Mouse (Mus musculus): ENCODE measurements around the gene Ubqlnl. TPM values are rescaled to one million over a fixed set of nuclear protein-coding genes. Genes with fewer than 3 reads are reported as not detected.

Gene Ubqlnl
- not detected in 2 replicates for polyA plus RNA-seq (2016; fragmentation: Nextera tagmentation; extraction: Ambion mirVana)

- WGBS = 88% methylated on average over 2 of the region's 2 CpGs
- H3K4me3 ChIP-seq = no peak within 1 kb of the TSS
- H3K4me1 ChIP-seq = no peaks in the 10 kb centered on the region
- no peak for DNase-seq (ENCODE audit: low spot score)
- no peaks in the 10 kb centered on the region for H3K27me3 ChIP-seq (ENCODE audit: low read depth, poor library complexity, severe bottlenecking)
- H3K36me3 ChIP-seq = no peaks in the 10 kb centered on the region
- H3K9me3 ChIP-seq (replicated peaks) = no peaks in the 10 kb centered on the region
- no peak within 1 kb of the TSS for H3K27ac ChIP-seq (replicated peaks)
Observed at GRCm38 (mm10) chr7:104150456-104150855, at the start of gene Ubqlnl. Gene Ubqlnl (minus strand): TSS chr7:104150556.

- WGBS = 6% methylated on average over 5 of the region's 5 CpGs
- Histone ChIP-seq H3K27ac (replicated peaks) (no peak overlapping the region), H3K9me3 (replicated peaks) (no peaks in the 10 kb centered on the region), H3K36me3 (no peaks in the 10 kb centered on the region), H3K4me3 (no peak overlapping the region), H3K4me1 (no peaks in the 10 kb centered on the region), H3K27me3 (ENCODE audit: low read depth, poor library complexity, severe bottlenecking) (no peaks in the 10 kb centered on the region)
- peak; percentile 59 for DNase-seq (ENCODE audit: low spot score)
Observed at GRCm38 (mm10) chr7:104199822-104200221, 49.5 kb upstream of the Ubqlnl start.

GRCm38 (mm10) chr7:104195885-104196284 is 45.5 kb upstream of the Ubqlnl start, which contains the start of gene Olfr649:
Gene Olfr649 (minus strand): TSS chr7:104195985.
- no peak for DNase-seq (ENCODE audit: low spot score)
- 88% methylated on average over 6 of the region's 6 CpGs for WGBS
- Histone ChIP-seq H3K36me3 (no peaks in the 10 kb centered on the region), H3K4me3 (no peak within 1 kb of the TSS), H3K9me3 (replicated peaks) (no peaks in the 10 kb centered on the region), H3K4me1 (no peaks in the 10 kb centered on the region), H3K27ac (replicated peaks) (no peak within 1 kb of the TSS), H3K27me3 (ENCODE audit: low read depth, poor library complexity, severe bottlenecking) (no peaks in the 10 kb centered on the region)

GRCm38 (mm10) chr7:104191275-104191674 is 40.9 kb upstream of the Ubqlnl start:
- H3K36me3 ChIP-seq = no peaks in the 10 kb centered on the region
- DNase-seq (ENCODE audit: low spot score) = no peak
- no peak overlapping the region for H3K4me3 ChIP-seq
- no peak overlapping the region for H3K27ac ChIP-seq (replicated peaks)
- WGBS = 58% methylated on average over 9 of the region's 9 CpGs
- H3K4me1 ChIP-seq = no peaks in the 10 kb centered on the region
- no peaks in the 10 kb centered on the region for H3K27me3 ChIP-seq (ENCODE audit: low read depth, poor library complexity, severe bottlenecking)
- no peaks in the 10 kb centered on the region for H3K9me3 ChIP-seq (replicated peaks)

GRCm38 (mm10) chr7:104183292-104183691 is 32.9 kb upstream of the Ubqlnl start, which contains the start of gene Olfr648:
Gene Olfr648 (minus strand): TSS chr7:104183392.
- Histone ChIP-seq H3K4me1 (no peaks in the 10 kb centered on the region), H3K9me3 (replicated peaks) (no peaks in the 10 kb centered on the region), H3K36me3 (no peaks in the 10 kb centered on the region), H3K4me3 (no peak within 1 kb of the TSS), H3K27ac (replicated peaks) (no peak within 1 kb of the TSS), H3K27me3 (ENCODE audit: low read depth, poor library complexity, severe bottlenecking) (no peaks in the 10 kb centered on the region)
- DNase-seq (ENCODE audit: low spot score) = no peak
- 92% methylated on average over 2 of the region's 2 CpGs for WGBS

GRCm38 (mm10) chr7:104179074-104179473 is 28.7 kb upstream of the Ubqlnl start:
- no peaks in the 10 kb centered on the region for H3K4me1 ChIP-seq
- H3K27ac ChIP-seq (replicated peaks) = no peak overlapping the region
- no peak overlapping the region for H3K4me3 ChIP-seq
- 90% methylated on average over 1 of the region's 1 CpGs for WGBS
- H3K27me3 ChIP-seq (ENCODE audit: low read depth, poor library complexity, severe bottlenecking) = no peaks in the 10 kb centered on the region
- no peaks in the 10 kb centered on the region for H3K9me3 ChIP-seq (replicated peaks)
- no peaks in the 10 kb centered on the region for H3K36me3 ChIP-seq
- DNase-seq (ENCODE audit: low spot score) = no peak

GRCm38 (mm10) chr7:104178422-104179054 is 28.2 kb upstream of the Ubqlnl start:
- H3K36me3 ChIP-seq = no peaks in the 10 kb centered on the region
- WGBS = 72% methylated on average over 5 of the region's 5 CpGs
- no peaks in the 10 kb centered on the region for H3K4me1 ChIP-seq
- H3K4me3 ChIP-seq = no peak overlapping the region
- no peaks in the 10 kb centered on the region for H3K9me3 ChIP-seq (replicated peaks)
- H3K27ac ChIP-seq (replicated peaks) = no peak overlapping the region
- DNase-seq (ENCODE audit: low spot score) = no peak
- H3K27me3 ChIP-seq (ENCODE audit: low read depth, poor library complexity, severe bottlenecking) = no peaks in the 10 kb centered on the region

- Histone ChIP-seq H3K27me3 (ENCODE audit: low read depth, poor library complexity, severe bottlenecking) (no peaks in the 10 kb centered on the region), H3K4me3 (no peak overlapping the region), H3K4me1 (no peaks in the 10 kb centered on the region), H3K27ac (replicated peaks) (no peak overlapping the region), H3K36me3 (no peaks in the 10 kb centered on the region), H3K9me3 (replicated peaks) (no peaks in the 10 kb centered on the region)
- DNase-seq (ENCODE audit: low spot score) = no peak
- WGBS = 36% methylated on average over 1 of the region's 1 CpGs
Observed at GRCm38 (mm10) chr7:104175085-104175484, 24.7 kb upstream of the Ubqlnl start.

GRCm38 (mm10) chr7:104169634-104170204 is 19.4 kb upstream of the Ubqlnl start:
- H3K4me3 ChIP-seq = no peak overlapping the region
- no peak overlapping the region for H3K27ac ChIP-seq (replicated peaks)
- H3K36me3 ChIP-seq = no peaks in the 10 kb centered on the region
- H3K9me3 ChIP-seq (replicated peaks) = no peaks in the 10 kb centered on the region
- H3K27me3 ChIP-seq (ENCODE audit: low read depth, poor library complexity, severe bottlenecking) = no peaks in the 10 kb centered on the region
- 88% methylated on average over 6 of the region's 6 CpGs for WGBS
- no peaks in the 10 kb centered on the region for H3K4me1 ChIP-seq
- DNase-seq (ENCODE audit: low spot score) = no peak

GRCm38 (mm10) chr7:104167105-104167504 is 16.7 kb upstream of the Ubqlnl start:
- 81% methylated on average over 6 of the region's 6 CpGs for WGBS
- H3K9me3 ChIP-seq (replicated peaks) = no peaks in the 10 kb centered on the region
- no peak overlapping the region for H3K27ac ChIP-seq (replicated peaks)
- no peaks in the 10 kb centered on the region for H3K4me1 ChIP-seq
- no peaks in the 10 kb centered on the region for H3K27me3 ChIP-seq (ENCODE audit: low read depth, poor library complexity, severe bottlenecking)
- H3K4me3 ChIP-seq = no peak overlapping the region
- DNase-seq (ENCODE audit: low spot score) = no peak
- H3K36me3 ChIP-seq = no peaks in the 10 kb centered on the region

GRCm38 (mm10) chr7:104143179-104143578 is 7.2 kb downstream of the Ubqlnl start, which contains the start of gene Ubqln3:
Gene Ubqln3 (minus strand): TSS chr7:104143279.
- Histone ChIP-seq H3K27ac (replicated peaks) (no peak within 1 kb of the TSS), H3K27me3 (ENCODE audit: low read depth, poor library complexity, severe bottlenecking) (no peaks in the 10 kb centered on the region), H3K4me1 (no peaks in the 10 kb centered on the region), H3K9me3 (replicated peaks) (no peaks in the 10 kb centered on the region), H3K36me3 (no peaks in the 10 kb centered on the region), H3K4me3 (no peak within 1 kb of the TSS)
- no peak for DNase-seq (ENCODE audit: low spot score)
- 78% methylated on average over 3 of the region's 3 CpGs for WGBS

- Histone ChIP-seq H3K27me3 (ENCODE audit: low read depth, poor library complexity, severe bottlenecking) (no peaks in the 10 kb centered on the region), H3K4me3 (no peak within 1 kb of the TSS), H3K36me3 (no peaks in the 10 kb centered on the region), H3K27ac (replicated peaks) (no peak within 1 kb of the TSS), H3K4me1 (no peaks in the 10 kb centered on the region), H3K9me3 (replicated peaks) (no peaks in the 10 kb centered on the region)
- no peak for DNase-seq (ENCODE audit: low spot score)
- WGBS = 86% methylated on average over 5 of the region's 5 CpGs
Observed at GRCm38 (mm10) chr7:104137305-104137704, 13.1 kb downstream of the Ubqlnl start, which contains the start of gene Olfr643. Gene Olfr643 (minus strand): TSS chr7:104137405.

GRCm38 (mm10) chr7:104129726-104130125 is 20.6 kb downstream of the Ubqlnl start, which contains the start of gene Ubqln5:
Gene Ubqln5 (minus strand): TSS chr7:104129826.
- no peak within 1 kb of the TSS for H3K4me3 ChIP-seq
- WGBS = 93% methylated on average over 5 of the region's 5 CpGs
- no peaks in the 10 kb centered on the region for H3K36me3 ChIP-seq

More at GRCm38 (mm10) chr7:104129726-104130125, 20.6 kb downstream of the Ubqlnl start, which contains the start of gene Ubqln5:
- no peak for DNase-seq (ENCODE audit: low spot score)
- Histone ChIP-seq H3K27me3 (ENCODE audit: low read depth, poor library complexity, severe bottlenecking) (no peaks in the 10 kb centered on the region), H3K9me3 (replicated peaks) (no peaks in the 10 kb centered on the region), H3K4me1 (no peaks in the 10 kb centered on the region), H3K27ac (replicated peaks) (no peak within 1 kb of the TSS)
